Mouse (Mus musculus): Measurements from ENCODE around the gene Tmem203.

DNA sequence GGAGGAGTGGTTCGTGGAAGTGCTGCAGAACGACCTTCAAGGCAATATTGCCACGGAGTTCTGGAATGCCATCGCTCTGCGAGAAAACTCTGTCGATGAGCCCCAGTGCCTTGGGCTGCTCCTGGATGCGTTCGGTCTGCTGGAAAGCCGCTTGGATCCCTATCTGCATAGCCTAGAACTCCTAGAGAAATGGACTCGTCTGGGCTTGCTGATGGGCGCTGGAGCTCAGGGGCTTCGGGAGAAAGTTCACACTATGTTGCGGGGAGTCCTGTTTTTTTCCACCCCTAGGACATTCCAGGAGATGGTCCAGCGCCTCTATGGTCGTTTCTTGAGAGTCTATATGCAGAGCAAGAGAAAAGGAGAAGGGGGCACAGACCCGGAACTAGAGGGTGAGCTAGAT is 17.8 kb downstream of the Tmem203 start:
- TF ChIP-seq CTCF (conservative IDR thresholded peaks at IDR 0.05; ENCODE audit: low read length) (no peak), POU5F1 (IDR thresholded peaks at IDR 0.05; ENCODE audit: borderline replicate concordance, low read length) (no peak), NANOG (IDR thresholded peaks at IDR 0.05; ENCODE audit: borderline replicate concordance, low read length) (no peak)

Measured in E14TG2a.4 (cell line).